Mouse (Mus musculus): ENCODE results near the gene Cpsf6.

Gene Cpsf6

GRCm38 (mm10) chr10:117384386-117385085, 4.7 kb upstream of the Cpsf6 start:
- DNase-seq: no peak

GRCm38 (mm10) chr10:117383941-117384340, 4.1 kb upstream of the Cpsf6 start:
- no peak for DNase-seq

- no peak for DNase-seq
Observed at GRCm38 (mm10) chr10:117382996-117383550, 3.3 kb upstream of the Cpsf6 start.

- DNase-seq: no peak
Observed at GRCm38 (mm10) chr10:117382146-117382545, 2.3 kb upstream of the Cpsf6 start.

- DNase-seq: no peak
Observed at GRCm38 (mm10) chr10:117380721-117381570, 1.1 kb upstream of the Cpsf6 start.

GRCm38 (mm10) chr10:117379441-117379840, 374 bp downstream of the Cpsf6 start:
- no peak for DNase-seq

- DNase-seq: no peak
Observed at GRCm38 (mm10) chr10:117378642-117379041, 1.2 kb downstream of the Cpsf6 start.

DNA sequence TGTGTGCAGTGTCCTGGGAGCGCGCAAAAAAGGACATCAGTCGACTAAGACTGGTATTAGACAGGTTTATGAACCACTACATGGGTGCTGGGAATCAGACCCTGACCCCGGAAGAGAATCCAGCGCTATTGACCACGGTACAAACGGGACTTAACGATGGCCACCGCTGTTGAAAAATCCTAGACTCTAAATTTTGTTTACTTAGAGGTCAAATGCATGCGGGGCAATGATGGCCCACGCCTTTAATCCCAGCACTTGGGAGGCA, 1.6 kb downstream of the Cpsf6 start:
- no peak for DNase-seq

- no peak for DNase-seq
Observed at GRCm38 (mm10) chr10:117377431-117378290, 2.2 kb downstream of the Cpsf6 start.

DNA sequence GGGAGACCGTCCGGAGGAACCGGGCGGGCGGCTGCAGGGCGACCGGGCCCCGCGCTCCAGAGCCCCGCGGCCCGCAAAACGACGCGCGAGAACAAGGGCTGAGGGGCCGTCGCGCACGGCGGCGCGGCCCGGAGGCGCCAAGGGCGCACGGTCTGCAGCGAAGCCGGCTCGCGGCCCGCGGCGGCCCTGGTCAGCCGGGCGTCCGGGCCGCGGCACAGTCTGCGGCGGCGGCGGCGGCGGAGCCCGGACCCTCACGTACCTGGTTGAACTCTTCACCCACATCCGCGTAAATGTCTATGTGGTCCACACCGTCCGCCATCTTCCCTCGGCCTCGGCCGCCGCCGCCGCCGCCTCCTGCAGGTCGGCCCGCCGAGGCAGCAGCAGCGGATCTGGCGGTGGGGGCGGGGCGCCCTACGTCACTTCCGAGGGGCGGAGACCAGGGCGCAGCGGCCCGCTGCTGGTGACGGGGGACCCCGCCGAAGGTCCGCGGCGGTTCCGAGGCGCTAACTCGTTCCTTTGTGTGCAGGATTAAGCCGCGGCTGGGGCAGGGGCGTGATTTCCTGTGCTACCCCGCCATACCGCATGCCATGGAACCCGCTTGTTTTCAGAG, 3.1 kb downstream of the Cpsf6 start:
- peak; percentile 95 for DNase-seq

- peak; percentile 41 for DNase-seq
Observed at GRCm38 (mm10) chr10:117375841-117376579, 3.8 kb downstream of the Cpsf6 start.

GRCm38 (mm10) chr10:117375163-117375562, 4.7 kb downstream of the Cpsf6 start:
- DNase-seq: no peak

- DNase-seq: peak; percentile 74
Observed at GRCm38 (mm10) chr10:117363106-117363505, 16.7 kb downstream of the Cpsf6 start.

- no peak for DNase-seq
Observed at GRCm38 (mm10) chr10:117358891-117359290, 20.9 kb downstream of the Cpsf6 start.

GRCm38 (mm10) chr10:117343000-117343399, 36.8 kb downstream of the Cpsf6 start:
- DNase-seq: no peak

DNA sequence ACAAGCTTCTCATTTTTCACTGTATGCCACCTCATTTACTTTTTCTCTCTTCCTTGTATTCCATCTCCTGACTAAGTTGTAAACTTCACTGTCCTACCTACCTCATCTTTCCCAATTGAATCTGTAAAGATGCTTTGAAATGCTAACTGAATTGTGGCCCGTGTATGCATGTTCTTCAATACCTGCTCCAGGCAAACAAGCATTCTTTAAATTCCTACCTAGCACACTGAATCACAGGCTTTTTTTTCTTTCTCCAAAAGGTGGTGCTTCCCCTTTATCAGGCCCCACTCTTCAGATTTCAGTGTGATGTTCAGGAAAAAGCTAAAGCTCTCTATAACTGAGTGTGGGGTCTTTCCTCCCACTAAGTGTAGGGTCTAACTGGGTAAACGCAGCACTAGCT, 37.4 kb downstream of the Cpsf6 start:
- no peak for DNase-seq

DNA sequence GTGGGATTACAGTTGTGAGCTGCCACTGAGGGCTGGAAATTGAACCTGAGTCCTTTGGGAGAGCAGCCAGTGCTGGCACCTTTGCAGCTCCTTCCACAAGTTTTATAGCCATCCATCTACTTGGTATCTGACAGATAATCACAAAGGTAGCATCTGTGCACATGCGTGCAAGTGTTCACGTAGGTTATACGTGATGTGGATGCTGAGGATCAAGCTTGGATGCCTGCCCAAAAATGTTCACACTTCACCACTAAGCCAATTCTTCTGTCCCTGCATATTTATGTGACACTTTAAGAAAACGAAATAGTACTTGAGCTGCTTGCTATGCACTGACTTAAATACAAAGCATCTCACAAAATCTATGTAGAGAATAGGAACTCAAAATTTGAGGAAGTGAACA, 38.8 kb downstream of the Cpsf6 start:
- DNase-seq: no peak

GRCm38 (mm10) chr10:117339241-117339640, 40.6 kb downstream of the Cpsf6 start:
- DNase-seq: no peak

GRCm38 (mm10) chr10:117337946-117338345, 41.9 kb downstream of the Cpsf6 start:
- DNase-seq: no peak

GRCm38 (mm10) chr10:117335649-117336048, 44.2 kb downstream of the Cpsf6 start:
- no peak for DNase-seq

GRCm38 (mm10) chr10:117330521-117330920, 49.3 kb downstream of the Cpsf6 start:
- DNase-seq: peak; percentile 83

GRCm38 (mm10) chr10:117323782-117324181, 56.0 kb downstream of the Cpsf6 start:
- DNase-seq: no peak
